In genomic region chr1:189868036-189868435, GRCm38 (mm10) we compare ENCODE assay signal across 9 mouse cellular contexts. TPM values are rescaled to one million over a fixed set of nuclear protein-coding genes. Genes with fewer than 3 reads are reported as not detected.
DNase-seq lines count a peak whose midpoint lies in the region; ATAC-seq and TF ChIP-seq lines count a peak whose summit lies in the region.
"Had no signal": no experiment of that assay in that cellular context is flagged by ENCODE, and none has a peak within 500 bp of the region (broad histone marks: within the 10 kb centered on the region; RNA-seq: fewer than 3 reads in every experiment).

No protein-coding gene starts in this region.

- H3K27ac ChIP-seq in kidney, embryonic 15.5 days = peak overlapping the region; percentile 78
- H3K27ac ChIP-seq in MEL (ENCODE audit: control insufficient read depth, low read depth, low read length) = peak overlapping the region; percentile 70
- peak overlapping the region; percentile 51 for H3K27ac ChIP-seq in liver, postnatal 0 days (ENCODE audit: low read depth)

- WGBS in kidney, embryonic 15.5 days = 86% methylated on average over 10 of the region's 10 CpGs
- WGBS in liver, postnatal 0 days (ENCODE audit: insufficient replicate concordance) = 50% methylated on average over 10 of the region's 10 CpGs

- no peak for TF ChIP-seq EP300 in MEL (IDR thresholded peaks at IDR 0.05; ENCODE audit: low read depth in 1 of 2, low read length in 2 of 2)
- TF ChIP-seq EP300 in liver, postnatal 0 days (IDR thresholded peaks at IDR 0.05; ENCODE audit: low read depth) = no peak

- H3K4me3 ChIP-seq in kidney, embryonic 15.5 days (replicated peaks) = no peak overlapping the region
- H3K4me3 ChIP-seq in MEL (ENCODE audit: control insufficient read depth in 1 of 2, insufficient read depth in 1 of 2, low read depth in 2 of 2, low read length in 2 of 2) = peak overlapping the region; percentile 45 to 61
- H3K4me3 ChIP-seq in liver, postnatal 0 days (ENCODE audit: low read depth, low read length) = no peak overlapping the region

- H3K79me2 ChIP-seq in MEL (ENCODE audit: control insufficient read depth, insufficient read depth, low read length, poor library complexity) = no peaks in the 10 kb centered on the region

- TF ChIP-seq POLR2A in MEL (IDR thresholded peaks at IDR 0.05; ENCODE audit: control insufficient read depth in 1 of 2, insufficient read depth in 1 of 2, low read depth in 1 of 2, low read length in 2 of 2, poor library complexity in 1 of 2) = no peak

- no peak overlapping the region for H3K9ac ChIP-seq in kidney, embryonic 15.5 days
- H3K9ac ChIP-seq in MEL (ENCODE audit: control insufficient read depth, low read depth, low read length, poor library complexity, severe bottlenecking) = peak overlapping the region; percentile 50
- no peak overlapping the region for H3K9ac ChIP-seq in liver, postnatal 0 days (replicated peaks)

- H3K4me1 ChIP-seq in kidney, embryonic 15.5 days = peaks cover 22% of the 10 kb centered on the region
- H3K4me1 ChIP-seq in MEL (ENCODE audit: control insufficient read depth in 1 of 2, insufficient read depth in 2 of 2, low read length in 2 of 2) = peaks cover 5 to 15% of the 10 kb centered on the region in 2 experiments
- H3K4me1 ChIP-seq in liver, postnatal 0 days (ENCODE audit: insufficient read depth) = peaks cover 21% of the 10 kb centered on the region

- no peak for DNase-seq in kidney, adult 8-10 months
- peak; percentile 82 for DNase-seq in MEL (ENCODE audit: low read depth, low spot score)
- peak; percentile 45 for DNase-seq in liver, postnatal 0 days
- no peak for DNase-seq in layer of hippocampus, postnatal 36 days
- DNase-seq in gastrocnemius, adult 18-20 months (ENCODE audit: low spot score) = no peak
- DNase-seq in left cerebral cortex, postnatal 25 days (ENCODE audit: low spot score in 2 of 2) = no peak
- DNase-seq: gastrocnemius, postnatal 36 days had no signal

- peak; percentile 23 for TF ChIP-seq RAD21 in MEL (IDR thresholded peaks at IDR 0.05; ENCODE audit: low read depth, low read length)

- no peak overlapping the region for H3K4me2 ChIP-seq in kidney, embryonic 15.5 days
- H3K4me2 ChIP-seq in liver, postnatal 0 days (ENCODE audit: low read depth, low read length) = peak overlapping the region; percentile 67

- H3K36me3 ChIP-seq in kidney, embryonic 15.5 days = peaks cover 74% of the 10 kb centered on the region
- H3K36me3 ChIP-seq in MEL (ENCODE audit: control insufficient read depth in 1 of 2, insufficient read depth in 2 of 2, low read length in 2 of 2) = peaks cover 0 to 9% of the 10 kb centered on the region in 2 experiments; a peak in 2 of 4 replicates
- no peaks in the 10 kb centered on the region for H3K36me3 ChIP-seq in liver, postnatal 0 days (replicated peaks; ENCODE audit: insufficient read depth, low read length)

- ATAC-seq in kidney, embryonic 15.5 days (replicated peaks; ENCODE audit: low FRiP score) = no peak
- peak; percentile 15; the same call in 1 of the 2 replicates for ATAC-seq in common myeloid progenitor, adult 5-6 weeks (replicated peaks; ENCODE audit: low read depth, poor library complexity, severe bottlenecking)
- peak; percentile 56 for ATAC-seq in liver, postnatal 0 days

- intact Hi-C loops in left cerebral cortex, postnatal 25 days (cut with DNase I) = no loop called here

- H3K9me3 ChIP-seq in kidney, embryonic 15.5 days (replicated peaks) = no peaks in the 10 kb centered on the region
- H3K9me3 ChIP-seq in MEL (replicated peaks; ENCODE audit: insufficient read depth, low read length) = no peaks in the 10 kb centered on the region
- H3K9me3 ChIP-seq in liver, postnatal 0 days (ENCODE audit: low read length) = no peaks in the 10 kb centered on the region

- no peaks in the 10 kb centered on the region for H3K27me3 ChIP-seq in kidney, embryonic 15.5 days
- H3K27me3 ChIP-seq in MEL (ENCODE audit: control insufficient read depth in 1 of 2, insufficient read depth in 2 of 2, low read length in 2 of 2) = no peaks in the 10 kb centered on the region
- no peaks in the 10 kb centered on the region for H3K27me3 ChIP-seq in liver, postnatal 0 days (ENCODE audit: insufficient read depth, low read length)

- TF ChIP-seq CTCF in MEL (IDR thresholded peaks at IDR 0.05 in 2 of 3, conservative IDR thresholded peaks at IDR 0.05 in 1 of 3; ENCODE audit: control insufficient read depth in 1 of 3, insufficient read depth in 1 of 3, low read depth in 2 of 3, low read length in 3 of 3, poor library complexity in 1 of 3, severe bottlenecking in 1 of 3) = peak; percentile 37 to 67 (median 62); a peak in 5 of 6 replicates
- peak; percentile 44 for TF ChIP-seq CTCF in liver, postnatal 0 days (IDR thresholded peaks at IDR 0.05; ENCODE audit: low read depth)

TF ChIP-seq in MEL, 35 proteins besides CTCF, POLR2A, EP300 and RAD21:
- no peak for TF ChIP-seq KAT2A (conservative IDR thresholded peaks at IDR 0.05; ENCODE audit: low read depth, low read length)
- TF ChIP-seq SMC3 (IDR thresholded peaks at IDR 0.05; ENCODE audit: low read depth, low read length) = peak; percentile 40
- TF ChIP-seq ZMIZ1 (IDR thresholded peaks at IDR 0.05; ENCODE audit: low read depth, low read length) = no peak
- TF ChIP-seq RCOR1 (IDR thresholded peaks at IDR 0.05; ENCODE audit: low read depth, low read length) = no peak
- TF ChIP-seq UBTF (IDR thresholded peaks at IDR 0.05; ENCODE audit: borderline replicate concordance, insufficient read depth, low read depth, low read length) = no peak
- no peak for TF ChIP-seq CHD2 (IDR thresholded peaks at IDR 0.05; ENCODE audit: low read length)
- no peak for TF ChIP-seq USF2 (IDR thresholded peaks at IDR 0.05; ENCODE audit: borderline replicate concordance in 1 of 2, insufficient read depth in 1 of 2, low read depth in 1 of 2, low read length in 2 of 2)
- TF ChIP-seq MEF2A (IDR thresholded peaks at IDR 0.05; ENCODE audit: extremely low read depth, insufficient replicate concordance, low read depth, low read length, poor library complexity, severe bottlenecking) = no peak
- no peak for TF ChIP-seq USF1 (IDR thresholded peaks at IDR 0.05; ENCODE audit: low read depth, low read length)
- no peak for TF ChIP-seq NRF1 (IDR thresholded peaks at IDR 0.05; ENCODE audit: insufficient read depth, low read depth, low read length, poor library complexity, severe bottlenecking)
- TF ChIP-seq POLR2AphosphoS2 (IDR thresholded peaks at IDR 0.05; ENCODE audit: low read length) = no peak
- no peak for TF ChIP-seq POLR2AphosphoS5 (IDR thresholded peaks at IDR 0.05; ENCODE audit: borderline replicate concordance, low read depth, low read length)
- TF ChIP-seq ELF1 (IDR thresholded peaks at IDR 0.05; ENCODE audit: low read depth, low read length) = no peak
- peak; percentile 24; the same call in 1 of the 2 replicates for TF ChIP-seq MAZ (IDR thresholded peaks at IDR 0.05; ENCODE audit: low read depth, low read length)
- no peak for TF ChIP-seq GATA1 (IDR thresholded peaks at IDR 0.05; ENCODE audit: low read depth, low read length)
- peak; percentile 55; the same call in 1 of the 2 replicates for TF ChIP-seq MXI1 (IDR thresholded peaks at IDR 0.05; ENCODE audit: low read depth, low read length)
- TF ChIP-seq TBP (IDR thresholded peaks at IDR 0.05; ENCODE audit: low read depth, low read length) = no peak
- TF ChIP-seq JUND (IDR thresholded peaks at IDR 0.05; ENCODE audit: low read depth, low read length) = no peak
- TF ChIP-seq ETS1 (IDR thresholded peaks at IDR 0.05; ENCODE audit: low read depth, low read length) = peak; percentile 43; the same call in 1 of the 2 replicates
- TF ChIP-seq SIN3A (IDR thresholded peaks at IDR 0.05; ENCODE audit: low read length) = no peak
- TF ChIP-seq GABPA (IDR thresholded peaks at IDR 0.05; ENCODE audit: low read depth, low read length) = no peak
- no peak for TF ChIP-seq ZNF384 (IDR thresholded peaks at IDR 0.05; ENCODE audit: low read depth, low read length)
- no peak for TF ChIP-seq E2F4 (IDR thresholded peaks at IDR 0.05; ENCODE audit: borderline replicate concordance, low read depth, low read length)
- TF ChIP-seq MYC (IDR thresholded peaks at IDR 0.05; ENCODE audit: low read depth, low read length) = no peak
- no peak for TF ChIP-seq TAL1 (IDR thresholded peaks at IDR 0.05; ENCODE audit: low read length)
- no peak for TF ChIP-seq MYB (IDR thresholded peaks at IDR 0.05; ENCODE audit: low read depth, low read length)
- no peak for TF ChIP-seq BHLHE40 (IDR thresholded peaks at IDR 0.05; ENCODE audit: borderline replicate concordance, low read depth, low read length)
- no peak for TF ChIP-seq MAFK (IDR thresholded peaks at IDR 0.05; ENCODE audit: borderline replicate concordance, low read depth, low read length)
- no peak for TF ChIP-seq NELFE (IDR thresholded peaks at IDR 0.05; ENCODE audit: low read depth, low read length)
- no peak for TF ChIP-seq TCF12 (IDR thresholded peaks at IDR 0.05; ENCODE audit: low read depth, low read length)
- TF ChIP-seq HCFC1 (IDR thresholded peaks at IDR 0.05; ENCODE audit: low read depth, low read length) = no peak
- TF ChIP-seq ZKSCAN1 (IDR thresholded peaks at IDR 0.05; ENCODE audit: low read depth, low read length) = no peak
- no peak for TF ChIP-seq ZC3H11A (IDR thresholded peaks at IDR 0.05; ENCODE audit: low read depth, low read length)
- TF ChIP-seq CHD1 (IDR thresholded peaks at IDR 0.05; ENCODE audit: low read depth, low read length) = no peak
- no peak for TF ChIP-seq MAX (IDR thresholded peaks at IDR 0.05; ENCODE audit: low read length)
TF ChIP-seq in MEL: peak in this region for 4.

RNA-seq across cellular contexts. Expression of gene Smyd2, which starts 54.1 kb away (rescaled TPM):
- polyA plus RNA-seq in kidney, embryonic 15.5 days (2015; fragmentation: Nextera tagmentation; extraction: Ambion mirVana) = 83.0 and 84.2 TPM in 2 replicates
- 117 and 146 TPM in 2 replicates for total RNA-seq in MEL (2012; rRNA removed)
- 100 to 1,000 TPM in 1 of 2 experiments, not detected in 1; 140 TPM for polyA plus RNA-seq in MEL (2012; ENCODE audit: insufficient read depth in 1 of 2, insufficient read length in 2 of 2, low read depth in 1 of 2, low replicate concordance in 2 of 2, missing spikeins in 1 of 2)
- total RNA-seq in common myeloid progenitor, adult 5-6 weeks (2017) = 125 and 146 TPM in 2 replicates
- polyA plus RNA-seq in liver, postnatal 0 days (2015; fragmentation: Nextera tagmentation; extraction: Ambion mirVana) = 21.4 and 23.3 TPM in 2 replicates
- 10 to 100 TPM; 74.5 to 77.0 TPM for total RNA-seq in layer of hippocampus, postnatal 36 days (2021)
- total RNA-seq in gastrocnemius, adult 18-20 months (2021) = 100 to 1,000 TPM; 316 to 319 TPM
- 100 to 1,000 TPM in 1 of 2 experiments, 10 to 100 TPM in 1; 96.3 to 104 TPM for total RNA-seq in left cerebral cortex, postnatal 25 days (2021)

Comparison
In these comparisons a context has a peak if more than half of its experiments do, and no peak if none do; other contexts are left out.
1. H3K4me3 ChIP-seq: peak in MEL (2 of 2); none in kidney, embryonic 15.5 days (single experiment) and liver, postnatal 0 days (single experiment).
2. DNase-seq: peak in MEL (single experiment) and liver, postnatal 0 days (single experiment); none in kidney, adult 8-10 months (0 of 2), layer of hippocampus, postnatal 36 days (0 of 2), gastrocnemius, adult 18-20 months (single experiment) and left cerebral cortex, postnatal 25 days (0 of 2).
3. Peak in every context shown above with its lines, with median percentiles within 50 percentile points of each other: H3K27ac ChIP-seq.